Mouse (Mus musculus) midbrain, embryonic 16.5 days (tissue): Measurements from ENCODE around the gene Dpm2. TPM values are rescaled to one million over a fixed set of nuclear protein-coding genes. Genes with fewer than 3 reads are reported as not detected.

Experiments
- ATAC-seq: fragments of 200-750 bp; cut with Nextera tagmentation; 2 replicates; pipeline ENCODE4 v1.8.0; 2017; ENCODE audit warnings: moderate TSS enrichment
- H3K27ac ChIP-seq: fragments of 300-500 bp; sonication (generic); 2 replicates; pipeline ENCODE4 v1.5.1; 2014; ENCODE audit warnings: mild to moderate bottlenecking, low read length, mixed read lengths
- H3K27me3 ChIP-seq: fragments of 300-500 bp; sonication (generic); 2 replicates; pipeline ENCODE4 v1.6.1; 2014; ENCODE audit warnings: low read depth, low read length, mixed read lengths; ENCODE audit not compliant: control insufficient read depth, insufficient read depth
- H3K36me3 ChIP-seq: fragments of 300-500 bp; sonication (generic); 2 replicates; pipeline ENCODE4 v1.6.1; 2014; ENCODE audit warnings: mild to moderate bottlenecking, low read length, moderate library complexity, mixed read lengths; ENCODE audit not compliant: control insufficient read depth, insufficient read depth
- H3K4me1 ChIP-seq: fragments of 300-500 bp; sonication (generic); 2 replicates; pipeline ENCODE4 v1.6.1; 2014; ENCODE audit warnings: mild to moderate bottlenecking, low read length, mixed read lengths; ENCODE audit not compliant: control insufficient read depth, insufficient read depth
- H3K4me2 ChIP-seq: fragments of 300-500 bp; sonication (generic); 2 replicates; pipeline ENCODE4 v1.6.1; 2014; ENCODE audit warnings: mild to moderate bottlenecking, low read length, mixed read lengths
- H3K4me3 ChIP-seq: fragments of 300-500 bp; sonication (generic); 2 replicates; pipeline ENCODE4 v1.5.1; 2014; ENCODE audit warnings: low read depth, mild to moderate bottlenecking, low read length, moderate library complexity, mixed read lengths
- H3K9ac ChIP-seq: fragments of 300-500 bp; sonication (generic); 2 replicates; pipeline ENCODE4 v1.6.1; 2014; ENCODE audit warnings: low read depth, low read length, mixed read lengths
- H3K9me3 ChIP-seq: fragments of 300-500 bp; sonication (generic); replicated peaks from 2 replicates; pipeline ENCODE4 v1.6.1; 2014; ENCODE audit warnings: mild to moderate bottlenecking, low read length, mixed read lengths; ENCODE audit not compliant: control insufficient read depth, poor library complexity, severe bottlenecking
- WGBS: fragments of 180-500 bp; shearing (Covaris S2); extraction: QIAGEN DNeasy Blood & Tissue Kit; methylation state at CpG from one replicate; pipeline ENCODE4 v1.1.7; 2014; 5-methylcytosine and 5-hydroxymethylcytosine counted together
- polyA plus RNA-seq: library from polyadenylated mRNA; unstranded; fragments of >200 nt; fragmentation: Nextera tagmentation; extraction: Ambion mirVana; gene quantifications from 2 replicates; pipeline ENCODE4 v1.2.1, GENCODE M21; 2015

Dpm2 gene
- polyA plus RNA-seq, 1 experiment from 2014 or later, result 136 TPM

- Histone ChIP-seq H3K27me3 (peaks cover 9% of the 10 kb centered on the region), H3K27ac (peak overlapping the region; percentile 40), H3K9me3 (no peaks in the 10 kb centered on the region), H3K4me2 (peak overlapping the region; percentile 97), H3K4me1 (peaks cover 20% of the 10 kb centered on the region), H3K36me3 (no peaks in the 10 kb centered on the region), H3K4me3 (peak overlapping the region; percentile 49), H3K9ac (peak overlapping the region; percentile 78)
- under 1% methylated on average over 26 of the region's 26 CpGs for WGBS
- peak; percentile 30; the same call in 1 of the 2 replicates for ATAC-seq
These were observed 4.4 kb downstream of the Dpm2 start for GRCm38 (mm10) chr2:32574901-32575585.

DNA sequence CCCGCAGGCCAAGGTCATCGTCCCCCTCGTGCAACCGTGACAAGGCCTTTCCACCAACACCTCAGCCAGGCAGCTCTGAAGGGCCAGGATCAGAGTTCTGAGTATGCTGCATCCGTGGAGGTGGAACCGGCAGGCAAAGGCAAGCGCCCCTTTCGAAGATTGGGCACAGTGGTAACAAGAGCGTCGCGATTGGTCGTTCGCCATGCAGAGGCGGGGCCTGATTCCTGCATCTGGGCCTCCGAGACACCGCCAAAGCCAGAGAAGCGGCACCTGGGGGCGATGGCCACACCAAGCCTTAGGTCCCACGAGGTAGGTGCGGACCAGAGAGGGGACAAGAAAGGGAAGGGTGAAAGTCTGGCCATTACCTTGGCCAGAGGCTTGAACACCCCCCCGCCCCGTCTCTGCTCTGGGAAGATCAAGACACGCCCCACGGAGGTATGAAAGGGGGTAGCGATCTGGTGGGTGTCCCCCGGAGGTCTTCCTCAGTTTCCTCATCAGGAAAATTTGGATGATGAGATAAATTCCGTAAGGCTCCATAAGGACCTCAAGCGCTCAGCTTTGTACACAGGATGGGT, 5.0 kb downstream of the Dpm2 start, which contains the start of gene 9430097D07Rik:
TSS of gene 9430097D07Rik (minus strand) at position 99 of the 575 bp plus-strand sequence.
- peak within 1 kb of the TSS; percentile 78 for H3K9ac ChIP-seq
- H3K27ac ChIP-seq, result peak within 1 kb of the TSS; percentile 40
- 4% methylated on average over 28 of the region's 28 CpGs for WGBS
- no peaks in the 10 kb centered on the region for H3K9me3 ChIP-seq
- peak within 1 kb of the TSS; percentile 49 for H3K4me3 ChIP-seq
- H3K36me3 ChIP-seq, result no peaks in the 10 kb centered on the region
- peak; percentile 83 for ATAC-seq
- H3K27me3 ChIP-seq, result peaks cover 9% of the 10 kb centered on the region
- H3K4me2 ChIP-seq, result peak within 1 kb of the TSS; percentile 97
- H3K4me1 ChIP-seq, result peaks cover 16% of the 10 kb centered on the region

- ATAC-seq, result no peak
- no peak overlapping the region for H3K27ac ChIP-seq
- no peaks in the 10 kb centered on the region for H3K9me3 ChIP-seq
- H3K4me3 ChIP-seq, result no peak overlapping the region
- peak overlapping the region; percentile 97; the same call in 1 of the 2 replicates for H3K4me2 ChIP-seq
- H3K36me3 ChIP-seq, result no peaks in the 10 kb centered on the region
- H3K27me3 ChIP-seq, result peaks cover 9% of the 10 kb centered on the region
- H3K4me1 ChIP-seq, result peaks cover 13% of the 10 kb centered on the region
- H3K9ac ChIP-seq, result no peak overlapping the region
- WGBS, result 86% methylated on average over 9 of the region's 9 CpGs
These were observed 5.9 kb downstream of the Dpm2 start for GRCm38 (mm10) chr2:32576532-32576931.

DNA sequence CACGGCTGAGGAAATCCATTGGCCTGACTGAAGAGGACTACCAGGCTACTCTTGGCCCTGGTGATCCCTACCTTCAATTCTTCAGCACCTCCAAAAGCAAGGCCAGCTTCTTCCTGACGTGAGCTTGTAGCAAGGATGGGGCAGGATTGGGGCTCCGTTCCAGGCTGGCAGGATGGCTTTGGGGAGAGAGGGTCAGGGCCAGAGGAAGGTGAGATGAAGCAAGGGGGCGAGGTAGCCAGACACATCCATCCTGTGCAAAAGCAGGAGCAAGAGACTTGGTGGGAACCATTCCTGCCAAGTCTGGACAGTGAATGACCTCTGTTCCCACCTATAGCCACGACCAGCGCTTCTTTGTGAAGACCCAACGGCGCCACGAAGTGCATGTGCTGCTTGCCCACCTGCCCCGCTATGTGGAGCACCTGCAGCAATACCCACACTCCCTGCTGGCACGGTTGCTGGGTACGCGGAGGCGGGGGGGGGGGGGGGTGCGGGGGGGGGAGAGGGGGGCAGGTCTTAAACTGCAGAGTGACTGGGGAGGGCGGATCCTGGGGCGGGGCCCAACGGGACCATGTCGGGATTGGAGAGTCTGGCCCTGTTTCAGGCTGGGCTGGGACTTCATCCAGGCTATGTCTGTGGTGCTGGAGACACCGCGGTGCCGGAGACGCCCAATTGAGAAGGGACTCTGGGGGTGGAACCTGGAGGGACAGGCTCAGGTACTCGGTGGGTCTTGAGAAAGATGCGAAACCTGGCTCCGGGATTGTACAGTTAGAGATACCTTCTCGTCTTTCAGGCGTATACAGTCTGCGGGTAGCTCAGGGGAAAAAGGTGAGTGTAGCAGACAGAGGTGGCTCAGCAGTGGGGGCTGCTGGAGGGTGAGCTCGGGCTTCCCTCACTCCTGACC, 7.7 kb downstream of the Dpm2 start:
- no peak for ATAC-seq
- Histone ChIP-seq H3K27ac (no peak overlapping the region), H3K27me3 (peaks cover 9% of the 10 kb centered on the region), H3K4me2 (no peak overlapping the region), H3K4me1 (peaks cover 5% of the 10 kb centered on the region; the same call in 1 of the 2 replicates), H3K4me3 (no peak overlapping the region), H3K9me3 (no peaks in the 10 kb centered on the region), H3K36me3 (no peaks in the 10 kb centered on the region), H3K9ac (no peak overlapping the region)
- WGBS, result 37% methylated on average over 26 of the region's 30 CpGs

DNA sequence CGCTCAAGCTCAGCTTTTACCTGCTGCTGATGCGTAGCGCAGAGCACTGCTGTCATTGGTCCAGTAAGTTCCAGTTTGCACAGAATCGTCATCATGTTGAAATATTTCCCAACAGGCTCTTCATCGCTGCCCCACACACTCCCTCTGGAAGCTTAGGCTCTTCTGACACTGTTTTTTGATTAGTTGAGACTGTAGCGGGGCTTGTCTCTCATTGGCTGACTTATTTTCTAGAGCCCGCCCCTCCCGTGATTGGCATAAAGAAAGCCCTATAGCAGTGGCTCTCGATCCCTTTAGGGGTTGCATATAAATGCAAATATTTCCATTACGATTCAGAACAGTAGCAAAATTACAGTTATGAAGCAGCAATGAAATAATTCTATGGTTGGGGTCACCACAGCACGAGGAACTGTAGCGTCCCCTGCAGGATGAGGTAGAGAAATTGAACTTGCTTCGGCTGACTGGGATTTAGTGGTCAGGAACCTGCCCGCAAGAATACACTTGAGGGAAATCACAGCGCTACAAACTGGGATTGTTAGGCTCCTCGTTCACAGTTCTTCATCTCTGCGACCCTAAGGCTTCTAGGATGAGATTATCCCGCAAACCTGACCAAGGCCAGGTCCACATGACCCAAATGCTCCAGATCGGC, 10.9 kb downstream of the Dpm2 start:
- WGBS, result 29% methylated on average over 19 of the region's 19 CpGs
- H3K27ac ChIP-seq, result no peak overlapping the region
- peak; percentile 65 for ATAC-seq

DNA sequence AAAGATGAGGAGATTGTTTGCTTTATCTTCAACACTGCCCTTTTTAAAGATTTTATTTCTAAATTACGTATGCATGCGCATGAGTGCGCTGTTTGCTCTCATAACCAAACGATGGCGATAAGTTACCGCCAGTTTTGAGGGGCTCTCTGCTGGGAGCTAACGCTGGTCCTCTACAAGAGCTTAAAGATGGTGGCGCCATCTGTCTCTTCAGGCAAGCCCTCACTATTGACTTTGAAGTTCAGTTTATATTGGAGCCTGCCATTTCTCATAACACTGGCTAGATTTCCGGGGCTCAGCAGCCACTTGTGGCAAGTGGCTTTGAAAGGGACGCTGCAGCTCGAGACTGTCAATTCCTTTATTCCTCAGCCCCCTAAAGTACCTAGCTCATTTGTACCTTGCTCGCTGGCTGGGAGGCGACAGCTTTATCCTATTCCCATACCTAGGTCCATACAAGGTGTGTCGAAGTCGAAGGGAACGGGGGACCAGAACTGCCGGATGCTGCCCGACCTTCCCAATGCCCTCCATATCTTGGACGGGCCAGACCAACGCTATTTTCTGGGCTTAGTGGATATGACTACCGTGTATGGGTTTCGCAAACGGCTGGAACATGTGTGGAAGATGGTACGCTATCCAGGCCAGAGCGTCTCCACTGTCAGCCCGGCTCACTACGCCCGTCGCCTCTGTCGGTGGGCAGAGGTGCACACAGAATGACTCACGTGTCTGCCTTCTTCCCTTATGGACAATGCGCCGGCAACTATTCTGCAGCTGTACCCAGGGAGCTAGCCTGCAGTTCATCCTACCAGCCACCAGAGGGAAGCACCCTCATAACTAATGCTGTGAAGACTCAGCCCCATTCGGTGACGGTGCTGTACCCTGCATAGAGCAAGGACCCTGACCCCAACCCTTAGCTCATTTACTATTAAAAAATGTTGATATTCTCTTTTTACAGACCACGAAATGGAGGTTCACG, 12.5 kb downstream of the Dpm2 start:
- Histone ChIP-seq H3K27ac (peak overlapping the region; percentile 51), H3K36me3 (no peaks in the 10 kb centered on the region), H3K27me3 (peaks cover 6% of the 10 kb centered on the region), H3K4me2 (peak overlapping the region; percentile 62), H3K9ac (peak overlapping the region; percentile 61), H3K4me3 (peak overlapping the region; percentile 30), H3K4me1 (peaks cover 12% of the 10 kb centered on the region), H3K9me3 (no peaks in the 10 kb centered on the region)
- ATAC-seq, result peak; percentile 67
- WGBS, result 12% methylated on average over 37 of the region's 37 CpGs

More for the DNA sequence above, 10.9 kb downstream of the Dpm2 start:
- Histone ChIP-seq H3K4me3 (peak overlapping the region; percentile 31; the same call in 1 of the 2 replicates), H3K36me3 (no peaks in the 10 kb centered on the region), H3K4me2 (peak overlapping the region; percentile 39), H3K4me1 (peaks cover 5% of the 10 kb centered on the region), H3K9me3 (no peaks in the 10 kb centered on the region), H3K27me3 (peaks cover 9% of the 10 kb centered on the region), H3K9ac (no peak overlapping the region)

DNA sequence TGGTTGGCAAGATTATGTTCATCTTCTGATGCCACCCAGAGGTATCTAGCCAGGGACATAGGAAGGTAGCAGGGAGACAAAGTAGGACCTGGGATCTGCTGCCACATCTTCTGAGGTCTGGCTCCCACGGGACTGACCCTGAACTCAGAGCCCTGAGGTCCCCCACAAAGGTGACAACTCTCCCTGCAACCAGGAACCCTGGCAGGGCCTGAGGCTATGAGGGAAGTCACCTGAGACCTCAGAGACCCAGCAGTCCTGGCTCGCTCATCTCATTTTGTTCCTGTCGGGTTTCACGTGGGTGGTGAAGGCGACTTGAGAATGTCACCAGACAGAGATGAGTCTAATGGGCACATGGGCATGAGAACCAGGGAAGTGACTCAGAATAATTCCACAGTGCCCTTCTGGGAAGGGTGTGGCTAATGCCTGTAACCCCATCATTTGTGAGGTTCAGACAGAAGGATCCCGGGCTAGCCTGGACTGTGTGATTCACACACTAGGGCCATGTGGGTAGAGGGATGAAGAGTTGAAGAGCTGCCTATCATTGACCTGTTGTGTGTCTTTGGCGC, 14.6 kb downstream of the Dpm2 start:
- no peaks in the 10 kb centered on the region for H3K36me3 ChIP-seq
- 89% methylated on average over 7 of the region's 7 CpGs for WGBS
- peaks cover 16% of the 10 kb centered on the region for H3K4me1 ChIP-seq
- H3K27ac ChIP-seq, result no peak overlapping the region
- H3K9ac ChIP-seq, result no peak overlapping the region
- ATAC-seq, result no peak
- H3K4me3 ChIP-seq, result no peak overlapping the region
- H3K27me3 ChIP-seq, result no peaks in the 10 kb centered on the region
- H3K9me3 ChIP-seq, result no peaks in the 10 kb centered on the region
- H3K4me2 ChIP-seq, result no peak overlapping the region
